Comparison of ENCODE assay signal across 11 mouse cellular contexts in genomic region chr16:43708335-43709061, GRCm38 (mm10). TPM values are rescaled to one million over a fixed set of nuclear protein-coding genes. Genes with fewer than 3 reads are reported as not detected.
DNase-seq lines count a peak whose midpoint lies in the region; ATAC-seq and TF ChIP-seq lines count a peak whose summit lies in the region.
"Had no signal": no experiment of that assay in that cellular context is flagged by ENCODE, and none has a peak within 500 bp of the region (broad histone marks: within the 10 kb centered on the region; RNA-seq: fewer than 3 reads in every experiment).

No protein-coding gene starts in this region.

- no peak for TF ChIP-seq CTCF in gastrocnemius, adult 2 months (IDR thresholded peaks at IDR 0.05)

- H3K36me3 ChIP-seq in heart, embryonic 13.5 days: no peaks in the 10 kb centered on the region
- H3K36me3 ChIP-seq in midbrain, embryonic 12.5 days: no peaks in the 10 kb centered on the region
- H3K36me3 ChIP-seq: G1E had no signal

- intact Hi-C loops in gastrocnemius, adult 2 months (cut with DNase I): no loop called here

- no peak for DNase-seq in heart, adult 8-10 months (ENCODE audit: low spot score)
- peak; percentile 31 for DNase-seq in 416B (ENCODE audit: low read depth)
- peak; percentile 41 for DNase-seq in T-cell, adult 2 months (ENCODE audit: low spot score)
- DNase-seq in adrenal gland, adult 18-20 months (ENCODE audit: low spot score in 2 of 2): no peak
- no peak for DNase-seq in embryo, embryonic 10 days (ENCODE audit: low spot score)
- no peak for DNase-seq in gastrocnemius, adult 2 months

- H3K4me1 ChIP-seq in heart, embryonic 13.5 days: peaks cover 21% of the 10 kb centered on the region
- peaks cover 14% of the 10 kb centered on the region; the same call in 1 of the 2 replicates for H3K4me1 ChIP-seq in midbrain, embryonic 12.5 days

- H3K9me3 ChIP-seq in heart, embryonic 13.5 days: no peaks in the 10 kb centered on the region
- no peaks in the 10 kb centered on the region for H3K9me3 ChIP-seq in midbrain, embryonic 12.5 days
- H3K9me3 ChIP-seq: G1E had no signal

- H3K9ac ChIP-seq in heart, embryonic 13.5 days: 0 out of 2 replicates have a peak overlapping the region, but pooled peaks have one; percentile 3
- H3K9ac ChIP-seq in midbrain, embryonic 12.5 days (replicated peaks): no peak overlapping the region

- peak overlapping the region; percentile 66 for H3K4me2 ChIP-seq in heart, embryonic 13.5 days
- peak overlapping the region; percentile 15; the same call in 1 of the 2 replicates for H3K4me2 ChIP-seq in midbrain, embryonic 12.5 days (replicated peaks)

- whole genome bisulfite sequencing in heart, embryonic 13.5 days: 46% methylated on average over 13 of the region's 13 CpGs
- WGBS in midbrain, embryonic 12.5 days: 75% methylated on average over 13 of the region's 13 CpGs

- H3K27ac ChIP-seq in heart, embryonic 13.5 days (replicated peaks): no peak overlapping the region
- no peak overlapping the region for H3K27ac ChIP-seq in midbrain, embryonic 12.5 days (replicated peaks)
- H3K27ac ChIP-seq in gastrocnemius, adult 2 months: no peak overlapping the region

- no peak for ATAC-seq in heart, embryonic 13.5 days (ENCODE audit: extremely low read depth, insufficient number of reproducible peaks, low FRiP score, low TSS enrichment)
- ATAC-seq in midbrain, embryonic 12.5 days (ENCODE audit: low FRiP score, low read depth): no peak; the same call in 1 of the 2 replicates

- peak overlapping the region; percentile 23 for H3K4me3 ChIP-seq in heart, embryonic 13.5 days
- H3K4me3 ChIP-seq in midbrain, embryonic 12.5 days: no peak overlapping the region
- no peak overlapping the region for H3K4me3 ChIP-seq in gastrocnemius, adult 2 months

- no peaks in the 10 kb centered on the region for H3K27me3 ChIP-seq in heart, embryonic 13.5 days (replicated peaks)
- no peaks in the 10 kb centered on the region for H3K27me3 ChIP-seq in midbrain, embryonic 12.5 days

RNA-seq across cellular contexts. Expression of gene Tigit, which starts 44.6 kb away (rescaled TPM):
- not detected in 2 replicates for polyA plus RNA-seq in heart, embryonic 13.5 days (2015; fragmentation: Nextera tagmentation; extraction: Ambion mirVana)
- not detected for total RNA-seq in heart, adult 8-10 months (2022)
- 0.20 TPM in 1 of 2 replicates, not detected in the other for polyA plus RNA-seq in midbrain, embryonic 12.5 days (2016; fragmentation: Nextera tagmentation; extraction: Ambion mirVana)
- total RNA-seq in adrenal gland, adult 18-20 months (2021): under 1 TPM in 1 of 2 experiments, not detected in 1; 0.45 TPM
- not detected for total RNA-seq in gastrocnemius, adult 2 months (2021)
- total RNA-seq: G1E; megakaryocyte-erythroid progenitor cell, adult 5-6 weeks had no signal
- polyA plus RNA-seq: G1E; limb, embryonic 11.5 days had no signal

RNA-seq across cellular contexts. Expression of gene Drd3, which starts 45.3 kb away (rescaled TPM):
- not detected in 2 replicates for polyA plus RNA-seq in heart, embryonic 13.5 days (2015; fragmentation: Nextera tagmentation; extraction: Ambion mirVana)
- total RNA-seq in heart, adult 8-10 months (2022): not detected
- not detected in 2 replicates for polyA plus RNA-seq in midbrain, embryonic 12.5 days (2016; fragmentation: Nextera tagmentation; extraction: Ambion mirVana)
- not detected for total RNA-seq in adrenal gland, adult 18-20 months (2021)
- total RNA-seq in gastrocnemius, adult 2 months (2021): not detected
- total RNA-seq: G1E; megakaryocyte-erythroid progenitor cell, adult 5-6 weeks had no signal
- polyA plus RNA-seq: G1E; limb, embryonic 11.5 days had no signal

Comparison
In these comparisons a context has a peak if more than half of its experiments do, and no peak if none do; other contexts are left out.
1. DNase-seq: peak in 416B (single experiment) and T-cell, adult 2 months (single experiment); none in heart, adult 8-10 months (single experiment), adrenal gland, adult 18-20 months (0 of 2), embryo, embryonic 10 days (single experiment) and gastrocnemius, adult 2 months (single experiment).